Mouse (Mus musculus): Measurements from ENCODE around the gene Ripply3. TPM values are rescaled to one million over a fixed set of nuclear protein-coding genes. Genes with fewer than 3 reads are reported as not detected.
"Not testable (repeated sequence)": the region's sequence is repeated elsewhere in the genome, so short reads cannot be mapped to it uniquely, and the experiment has no call there.

Ripply3 gene
- total RNA-seq, 2 experiments from 2014 or later: 0.23 TPM; not detected in 1

DNA sequence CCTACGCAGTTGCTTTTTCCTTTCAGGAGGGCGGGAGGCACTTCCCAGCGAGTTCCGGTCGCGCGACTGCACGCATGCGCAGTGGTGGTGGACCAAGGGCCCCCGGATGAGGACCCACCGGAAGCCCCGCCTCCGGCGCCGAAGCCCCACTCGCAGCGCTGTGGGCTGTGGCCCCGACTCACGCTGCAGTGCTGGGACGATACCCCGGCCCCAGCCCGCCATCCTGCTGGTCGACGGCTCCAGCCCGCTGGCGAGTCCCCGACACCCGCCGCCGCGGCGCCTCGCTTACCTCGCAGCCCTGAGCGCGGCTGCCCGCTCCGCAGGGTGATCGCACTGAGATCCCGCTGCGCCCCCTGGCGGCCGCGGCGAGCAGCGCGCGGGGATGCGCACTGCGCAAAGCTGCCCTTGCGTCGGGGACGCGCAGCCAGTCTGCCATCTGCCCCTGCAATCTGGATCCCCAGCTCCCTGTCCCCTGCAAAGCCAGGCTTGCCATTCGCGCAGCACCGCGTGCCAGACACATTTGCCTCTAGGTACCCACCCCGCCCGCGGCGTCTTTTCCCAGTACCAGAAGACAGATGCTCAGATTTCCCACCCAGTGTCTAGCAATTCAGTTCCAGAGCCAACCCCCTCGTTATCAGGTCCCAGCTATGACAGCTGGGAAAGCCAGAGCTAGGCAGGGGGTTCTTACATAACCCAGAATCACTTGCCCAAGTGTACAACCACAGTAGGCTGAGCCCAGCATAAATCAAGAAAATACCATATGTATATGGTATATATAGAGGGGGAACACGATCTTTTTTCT, 14.8 kb upstream of the Ripply3 start, which contains the start of gene Hlcs:
TSS of gene Hlcs (minus strand) at position 343 of the 802 bp plus-strand sequence.
- DNase-seq (ENCODE audit: low spot score in 2 of 2): peak; percentile 97 to 98

DNA sequence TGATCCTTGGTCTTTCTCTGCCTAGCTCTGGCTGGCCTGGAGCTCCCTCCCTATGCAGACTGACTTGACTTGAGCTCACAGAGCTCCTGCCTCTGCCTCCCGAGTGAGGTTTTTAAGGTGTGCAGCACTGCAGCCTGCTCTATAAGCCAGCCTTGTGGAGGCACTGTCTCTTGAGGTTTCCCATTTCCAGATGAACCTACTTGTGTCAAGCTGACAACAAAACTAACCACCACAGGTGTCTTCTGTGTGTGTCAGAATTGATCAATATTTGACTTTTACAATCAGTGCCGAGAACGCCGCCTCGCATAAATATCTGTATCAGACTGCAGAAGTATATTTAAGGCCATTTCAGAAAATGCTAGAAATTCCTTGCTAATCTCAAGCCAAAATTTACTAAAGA, 13.6 kb upstream of the Ripply3 start:
- no peak for DNase-seq (ENCODE audit: low spot score in 2 of 2)

DNA sequence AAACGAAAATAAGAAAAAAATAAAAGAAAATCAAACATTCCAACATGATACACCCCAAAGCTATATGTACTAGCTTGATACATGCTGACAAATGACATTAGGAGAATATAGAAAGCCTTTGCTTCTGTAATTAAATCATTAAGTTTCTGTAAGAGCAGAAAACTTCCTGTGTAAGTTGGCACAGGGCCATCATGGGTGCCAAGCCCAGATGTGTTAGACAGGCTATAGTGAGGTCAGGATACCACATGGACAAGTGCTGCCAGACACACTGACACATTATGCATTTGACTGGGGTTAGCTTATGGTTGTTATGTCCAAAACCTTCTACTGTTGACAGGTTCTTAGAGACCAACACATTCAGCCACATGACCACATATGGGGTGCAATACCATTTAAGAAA, 13.0 kb upstream of the Ripply3 start:
- no peak for DNase-seq (ENCODE audit: low spot score in 2 of 2)

DNA sequence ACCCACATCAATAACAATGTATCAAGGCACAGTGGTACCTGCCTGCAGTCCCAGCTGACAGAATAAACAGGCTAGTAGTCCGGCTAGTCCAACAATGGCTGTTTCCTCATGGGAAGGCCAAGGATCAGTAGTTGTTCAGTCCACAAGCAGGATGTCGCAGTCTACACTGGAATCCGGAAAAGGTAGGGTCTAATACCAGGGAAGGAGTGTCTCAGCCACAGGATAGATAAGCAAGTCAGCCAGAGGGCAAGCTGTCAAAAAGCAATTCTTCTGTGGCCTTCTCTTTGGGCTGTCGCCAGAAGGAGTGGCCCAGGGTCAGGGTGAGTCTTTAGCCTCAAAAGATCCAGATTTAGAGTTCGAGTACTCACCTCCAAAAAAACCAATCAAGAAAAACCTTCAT, 10.5 kb upstream of the Ripply3 start:
- DNase-seq (ENCODE audit: low spot score in 2 of 2): no peak

DNA sequence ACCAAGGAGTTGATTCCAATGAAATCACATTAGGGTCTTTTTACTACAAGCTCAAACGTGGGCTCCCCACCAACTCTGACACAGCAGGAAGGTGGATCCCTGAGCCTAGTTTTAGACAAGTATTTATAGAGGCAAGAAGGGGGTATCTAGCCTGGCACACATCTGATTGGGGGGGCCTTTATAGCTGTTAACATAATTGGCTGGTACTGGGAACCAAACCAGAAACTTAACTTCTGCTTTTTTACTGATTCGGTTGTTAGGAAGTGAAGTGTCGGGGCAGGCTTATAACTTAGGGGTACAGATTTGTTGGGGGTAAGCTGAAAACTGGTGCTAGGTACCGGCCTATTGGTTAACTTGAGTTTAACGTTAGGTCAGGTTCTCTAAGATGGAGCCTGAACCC, 8.0 kb upstream of the Ripply3 start:
- DNase-seq (ENCODE audit: low spot score in 2 of 2): no peak

DNA sequence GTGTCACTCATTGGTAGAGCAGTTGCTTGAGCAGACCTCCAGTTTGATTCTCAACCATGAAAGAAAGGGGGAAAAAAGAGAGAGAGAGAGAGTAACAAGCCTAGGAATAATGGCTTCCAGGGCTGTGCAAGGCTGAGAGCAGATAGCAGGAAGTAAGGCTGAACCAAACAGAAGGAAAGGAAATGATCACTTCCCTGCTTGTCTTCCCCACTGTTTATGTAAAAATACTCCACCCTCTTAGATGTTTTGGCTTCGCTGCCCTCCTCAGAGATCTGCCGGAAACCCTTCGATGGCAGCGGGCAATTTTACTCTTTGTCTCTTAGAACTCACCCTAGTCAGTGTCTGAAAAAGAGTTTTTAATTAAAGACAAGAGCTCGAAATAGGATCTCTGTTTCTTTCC, 4.5 kb upstream of the Ripply3 start:
- DNase-seq (ENCODE audit: low spot score in 2 of 2): no peak

DNA sequence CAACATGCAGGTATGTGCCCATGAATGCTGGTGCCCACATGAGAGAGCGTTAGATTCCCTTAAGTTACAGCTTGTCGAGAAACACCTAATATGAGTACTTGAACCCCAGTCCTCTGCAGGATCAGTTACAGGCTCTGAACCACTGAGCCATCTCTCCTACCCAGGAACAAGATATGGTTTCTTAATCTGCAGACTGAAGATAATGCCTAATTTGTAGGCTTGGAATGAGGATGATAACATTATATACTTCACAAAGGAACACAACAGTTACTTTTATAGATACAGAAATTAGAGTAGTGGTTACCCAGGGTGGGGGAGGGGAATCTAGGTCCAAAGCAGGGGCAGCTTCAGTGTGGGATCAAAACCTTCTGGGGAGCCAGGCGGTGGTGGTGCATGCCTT, 2.2 kb upstream of the Ripply3 start:
- no peak for DNase-seq (ENCODE audit: low spot score in 2 of 2)

DNA sequence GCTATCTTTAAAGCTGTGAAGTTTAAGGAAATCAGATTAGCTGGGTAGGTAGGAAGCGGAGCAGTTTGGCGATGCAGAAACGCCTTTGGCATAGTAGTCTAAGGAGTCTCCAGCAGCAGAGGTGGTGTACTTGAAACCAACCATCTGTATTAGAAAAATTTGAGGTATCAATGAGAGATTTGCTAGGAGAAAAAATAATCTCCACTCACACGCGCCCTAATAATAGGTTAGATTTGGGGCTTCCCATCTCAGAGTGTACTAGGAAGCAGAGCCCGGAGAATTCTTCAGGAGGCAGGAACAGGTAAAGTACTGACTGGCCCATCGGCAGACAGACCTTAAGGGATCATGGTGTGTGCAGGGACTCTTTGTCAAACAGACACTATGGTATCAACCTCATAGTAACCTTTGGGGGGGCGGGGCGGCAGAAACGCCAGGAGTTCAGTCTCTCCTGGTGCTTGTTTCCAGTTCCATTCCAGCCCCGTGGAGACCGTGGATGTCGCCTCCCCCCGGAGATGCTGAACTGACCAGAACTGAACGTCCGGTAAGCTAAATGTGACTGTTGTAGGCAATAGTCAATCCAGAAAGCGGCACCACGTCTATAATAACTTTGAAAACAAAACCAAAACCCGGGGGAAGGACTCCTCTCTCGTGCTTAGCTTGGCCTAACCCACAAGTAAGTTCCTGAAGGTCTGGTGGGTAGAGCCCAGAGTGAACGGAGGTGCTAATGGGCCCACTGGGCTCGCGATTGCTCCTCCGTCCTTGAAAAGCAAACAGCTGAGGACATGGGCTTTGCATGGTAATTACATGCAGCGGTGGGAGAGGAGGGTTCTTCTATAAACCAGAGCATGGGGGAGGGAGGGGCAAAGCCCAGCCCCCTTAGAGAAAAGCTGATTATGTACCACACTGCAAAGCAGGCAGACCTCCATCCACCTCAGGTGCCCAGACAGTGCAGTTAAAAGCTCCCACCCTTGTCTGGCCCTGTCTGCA, 954 bp downstream of the Ripply3 start:
- no peak for DNase-seq (ENCODE audit: low spot score in 2 of 2)

DNA sequence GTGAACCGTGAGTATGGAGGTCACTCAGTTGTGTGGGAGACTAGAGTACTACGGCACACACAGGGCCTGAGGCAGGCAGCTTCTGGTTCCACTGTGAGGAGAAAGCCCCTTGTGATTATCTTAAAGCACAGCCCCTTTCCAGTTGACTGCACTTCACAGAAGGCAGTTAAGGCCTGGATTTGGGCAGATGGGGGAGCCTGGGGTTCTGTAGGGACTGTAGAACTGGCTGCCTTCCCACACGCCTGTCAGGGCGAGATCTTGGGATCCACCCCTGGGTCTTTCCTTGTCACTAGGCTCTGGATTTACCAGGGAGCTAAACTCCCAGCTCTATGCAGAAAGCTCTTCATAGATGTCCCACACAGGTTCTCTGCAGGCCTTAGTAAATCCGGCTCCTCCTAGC, 2.2 kb downstream of the Ripply3 start:
- no peak for DNase-seq (ENCODE audit: low spot score in 2 of 2)

DNA sequence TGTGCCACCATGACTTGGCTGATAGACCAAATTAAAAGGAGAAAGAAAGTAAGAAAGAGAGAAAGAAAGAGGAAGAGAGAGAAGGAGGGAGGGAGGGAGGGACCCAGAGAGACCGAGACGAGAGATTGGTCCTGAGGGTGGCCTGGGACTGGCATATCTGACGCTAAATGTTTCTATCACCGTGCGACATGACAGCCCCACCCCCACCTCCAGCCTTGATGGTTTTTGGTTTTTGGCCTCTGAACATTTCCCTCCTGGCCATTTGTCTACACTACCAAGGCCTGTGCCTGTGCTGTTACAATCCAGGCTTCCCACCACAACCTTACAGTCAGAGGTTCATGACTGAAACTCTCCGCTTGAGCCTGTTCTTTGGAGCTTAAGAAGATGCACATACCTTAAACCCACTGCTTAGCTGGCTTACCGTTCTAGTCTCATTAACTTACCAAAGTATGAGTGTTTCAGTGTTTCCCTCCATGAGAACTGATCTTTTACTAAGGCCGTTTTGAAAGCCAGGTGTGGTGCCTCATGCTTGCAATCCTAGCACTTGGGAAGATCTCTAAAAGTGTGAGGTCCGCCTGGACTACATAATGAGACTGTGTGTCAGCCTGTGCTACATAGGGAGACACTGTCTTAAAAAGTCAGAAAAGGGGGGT, 3.1 kb downstream of the Ripply3 start:
- no peak for DNase-seq (ENCODE audit: low spot score in 2 of 2)

DNA sequence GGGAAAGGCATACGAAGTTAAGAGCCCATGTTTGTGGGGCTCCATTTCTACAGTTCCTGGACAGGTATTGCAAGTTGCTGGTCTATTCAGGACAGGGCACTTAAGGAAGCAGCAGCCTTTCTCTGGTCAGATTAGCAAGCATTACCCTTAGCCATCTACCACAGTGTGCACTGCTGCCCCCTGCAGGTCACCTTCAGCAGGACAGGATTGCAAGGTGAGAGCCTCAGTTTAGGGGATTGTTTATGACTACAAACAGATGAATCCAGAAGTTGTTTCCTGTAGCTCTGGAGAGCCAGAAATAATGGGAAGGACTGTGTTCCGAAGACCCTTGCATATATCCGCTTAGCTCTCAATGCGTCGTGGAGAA, 3.6 kb downstream of the Ripply3 start:
- DNase-seq (ENCODE audit: low spot score in 2 of 2): peak; percentile 56 to 72

DNA sequence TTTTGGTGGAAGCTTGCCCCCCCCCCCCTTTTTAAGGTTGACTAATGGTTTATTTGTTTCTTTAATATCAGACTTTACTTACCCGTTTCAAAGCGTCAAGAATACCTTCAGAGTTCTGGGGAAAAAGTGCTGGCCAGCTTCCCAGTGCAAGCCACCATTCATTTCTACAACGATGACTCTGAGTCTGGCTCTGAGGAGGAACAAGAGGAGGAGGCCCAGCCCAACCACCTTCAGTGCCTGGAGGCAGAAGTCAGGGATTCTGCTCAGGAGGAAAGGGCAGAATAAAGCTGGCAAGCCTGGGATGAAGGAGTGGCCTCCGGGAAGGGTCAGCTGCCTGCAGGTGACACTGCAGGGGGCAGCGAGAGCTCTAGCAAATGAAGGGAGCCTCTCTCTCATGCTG, 7.4 kb downstream of the Ripply3 start:
- DNase-seq (ENCODE audit: low spot score in 2 of 2): no peak

DNA sequence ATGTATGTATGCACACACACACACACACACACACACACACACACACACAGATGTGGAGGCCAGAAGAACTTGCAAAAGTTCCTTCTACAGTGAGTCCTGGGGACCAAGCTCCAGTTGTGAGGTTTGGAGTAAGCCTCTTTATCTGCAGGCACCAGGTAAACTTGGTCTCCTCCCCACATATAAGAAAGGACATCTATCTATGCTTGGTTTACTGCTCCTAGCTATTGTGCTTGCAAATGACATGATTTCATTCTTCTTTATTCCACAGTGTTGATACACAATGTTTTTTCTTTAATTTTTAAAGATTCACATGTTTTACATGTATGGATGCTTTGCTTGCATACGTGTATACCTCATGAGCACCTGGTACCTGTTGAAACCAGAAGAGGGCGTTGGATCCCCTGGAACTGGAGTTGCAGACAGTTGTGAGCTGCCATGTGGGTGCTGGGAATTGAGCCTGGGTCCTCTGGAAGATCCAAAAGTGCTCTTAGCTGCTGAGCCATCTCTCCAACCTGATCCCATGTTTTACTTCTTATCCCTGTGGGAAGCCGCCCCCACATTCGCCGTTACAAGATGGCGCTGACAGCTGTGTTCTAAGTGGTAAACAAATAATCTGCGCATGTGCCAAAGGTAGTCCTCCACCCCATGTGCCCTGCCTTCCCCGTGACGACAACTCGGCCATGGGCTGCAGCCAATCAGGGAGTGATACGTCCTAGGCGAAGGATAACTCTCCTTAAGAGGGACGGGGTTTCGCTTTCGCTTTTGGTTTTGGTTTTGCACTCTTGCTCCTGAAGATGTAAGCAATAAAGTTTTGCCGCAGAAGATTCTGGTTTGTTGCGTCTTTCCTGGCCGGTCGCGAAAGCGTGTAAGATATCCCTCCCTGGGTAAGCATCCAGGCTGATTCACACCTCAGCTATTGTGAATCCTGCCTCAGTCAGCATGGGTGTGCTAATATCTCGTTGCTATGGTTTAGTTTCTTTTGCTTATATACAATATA, 11.2 kb downstream of the Ripply3 start:
- not testable (repeated sequence) for DNase-seq (ENCODE audit: low spot score in 2 of 2)

DNA sequence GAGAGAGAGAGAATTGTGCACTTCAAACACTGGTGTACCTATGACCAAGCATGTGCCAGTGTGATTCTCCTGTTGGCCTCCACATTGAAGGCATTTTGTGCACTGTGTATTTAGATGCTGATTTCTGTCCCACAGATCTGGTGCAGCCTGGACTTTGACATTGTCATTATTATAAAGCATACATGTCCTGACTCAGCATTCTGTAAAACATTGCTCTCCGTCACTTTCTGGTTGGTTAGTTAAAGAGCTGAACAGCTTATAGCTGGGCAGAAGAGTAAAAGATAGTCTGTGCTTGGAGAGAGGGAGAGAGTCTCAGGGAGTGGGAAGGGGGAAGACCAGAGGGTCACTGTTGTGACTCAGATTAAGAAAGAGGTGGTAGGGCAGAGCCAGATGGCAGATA, 17.5 kb downstream of the Ripply3 start:
- no peak for DNase-seq (ENCODE audit: low spot score in 2 of 2)

DNA sequence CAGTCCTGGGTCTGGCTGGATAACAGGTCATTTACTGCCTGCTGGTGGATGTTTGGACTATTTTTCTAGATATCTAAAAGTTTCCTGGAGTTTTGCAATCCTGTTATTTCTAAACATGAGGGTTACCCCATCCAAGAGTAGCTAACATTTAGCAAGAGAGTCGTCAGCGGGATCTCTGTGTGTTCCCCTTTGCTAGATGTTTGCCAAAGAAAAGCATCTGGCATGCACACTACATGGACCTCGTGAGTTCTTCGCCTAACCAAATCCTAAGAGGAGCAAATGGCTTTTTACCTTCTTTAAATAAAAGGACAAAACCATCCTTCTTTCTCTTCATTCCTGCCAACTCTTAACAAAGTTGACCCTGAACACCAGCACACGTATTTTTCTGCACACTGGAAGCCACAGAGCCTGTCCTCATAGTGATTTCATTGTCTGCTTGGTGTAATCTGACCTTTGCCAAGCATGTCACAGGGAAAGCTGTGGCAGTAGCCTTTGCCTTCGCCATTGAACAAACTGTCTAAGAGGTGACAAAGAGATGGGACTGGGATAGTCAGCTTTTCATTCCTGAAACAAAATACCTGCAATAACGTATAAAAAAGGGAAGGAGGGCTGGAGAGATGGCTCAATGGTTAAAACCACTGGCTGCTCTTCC, 19.0 kb downstream of the Ripply3 start:
- no peak for DNase-seq (ENCODE audit: low spot score in 2 of 2)

DNA sequence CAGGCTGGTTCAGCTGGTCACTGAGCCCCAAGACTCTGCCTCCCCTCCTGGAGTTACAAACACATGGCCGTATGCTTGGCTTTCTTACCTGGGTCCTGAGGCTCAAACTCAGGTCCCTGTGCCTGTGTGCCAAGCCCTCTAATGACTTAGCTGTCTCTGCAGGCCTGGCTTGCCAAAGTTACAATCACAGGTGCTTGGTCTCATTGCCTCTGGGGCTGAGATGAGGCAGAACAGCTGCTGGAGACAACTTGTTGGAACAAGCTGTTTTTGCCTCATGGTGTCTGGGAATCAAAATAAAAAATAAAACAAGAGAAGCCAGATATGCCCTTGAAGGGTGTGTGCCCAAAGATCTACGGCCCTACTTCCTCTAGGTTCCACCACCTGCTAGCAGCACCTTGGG, 20.6 kb downstream of the Ripply3 start:
- DNase-seq (ENCODE audit: low spot score in 2 of 2): no peak

DNA sequence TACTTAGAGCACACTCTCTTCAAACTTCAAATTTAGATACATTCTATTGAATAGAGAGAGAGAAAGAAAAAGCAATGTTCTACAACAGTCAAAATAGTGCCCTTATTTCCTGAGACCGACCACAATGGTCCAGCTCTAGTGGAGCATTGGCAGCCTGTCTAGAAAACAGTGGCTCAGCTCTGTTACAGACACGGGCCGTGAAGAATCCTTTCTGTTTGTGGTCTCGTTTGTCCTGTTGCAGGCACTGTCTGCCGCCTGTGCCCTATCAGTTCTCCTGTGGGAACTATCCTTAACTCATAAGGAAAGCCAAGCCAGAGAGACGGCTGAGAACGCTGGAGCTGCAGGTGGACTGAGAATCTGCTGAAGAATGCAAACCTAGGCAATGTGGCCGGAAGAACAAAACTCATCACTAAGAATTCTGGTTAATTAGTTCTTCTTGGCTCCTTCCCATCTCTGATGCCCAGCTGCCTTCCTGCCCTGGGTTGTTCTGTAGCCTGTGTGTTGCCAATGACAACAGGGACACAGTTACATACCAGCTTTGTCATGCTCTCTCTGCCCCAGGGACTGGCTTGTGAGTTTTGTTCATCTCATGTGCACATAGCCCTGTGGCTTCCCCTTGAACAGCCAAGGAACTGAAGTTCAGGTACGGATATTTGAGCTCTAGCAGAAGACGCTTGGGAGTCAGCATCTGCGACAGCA, 21.5 kb downstream of the Ripply3 start:
- DNase-seq (ENCODE audit: low spot score in 2 of 2): no peak

DNA sequence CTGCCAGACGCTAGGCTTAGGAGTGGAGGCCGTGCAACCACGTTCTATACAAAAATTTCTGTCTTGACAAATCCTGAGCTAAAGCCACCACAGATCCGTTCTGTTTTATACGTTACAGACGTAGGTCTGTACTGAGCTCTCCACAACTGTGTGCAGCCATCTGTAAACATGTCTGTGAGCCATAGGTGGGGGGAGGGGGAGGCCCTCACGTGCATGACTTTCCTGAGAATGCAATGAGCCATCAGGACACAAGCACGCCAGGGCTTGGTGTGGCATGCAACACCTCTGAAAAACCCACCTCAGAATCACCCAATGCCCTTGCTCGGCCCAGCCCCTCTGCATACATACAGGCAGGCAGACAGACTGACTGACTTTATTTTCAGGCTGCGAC, 22.1 kb downstream of the Ripply3 start:
- no peak for DNase-seq (ENCODE audit: low spot score in 2 of 2)

DNA sequence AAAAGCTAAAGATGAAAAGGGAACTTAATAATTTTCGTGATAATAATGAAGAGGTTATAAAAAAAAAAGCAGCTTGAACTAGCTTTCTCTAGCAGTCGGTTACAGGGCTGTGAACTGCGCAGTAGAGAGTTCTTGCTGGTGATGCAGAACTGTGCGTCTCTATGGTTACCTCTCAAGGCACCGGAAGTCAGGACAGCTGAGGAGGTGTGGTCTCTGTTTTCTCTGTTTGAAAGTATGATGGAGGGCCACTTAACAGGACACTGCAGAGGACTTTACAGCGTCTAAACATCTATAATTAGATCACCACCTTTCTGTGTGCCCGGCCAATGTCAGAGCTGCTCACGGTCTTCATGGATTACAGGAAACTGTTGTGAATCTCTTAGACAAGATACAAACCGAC, 26.2 kb downstream of the Ripply3 start:
- DNase-seq (ENCODE audit: low spot score in 2 of 2): peak in 1 of 2 experiments; percentile 41

Data from left cerebral cortex, adult 18-20 months (tissue).